Mouse (Mus musculus) kidney, adult 8-10 months (tissue): ENCODE results near the gene Tspan9.
A peak's percentile ranks its signal among the peaks of the same experiment; 100 is the strongest.

ENCODE experiments used
- DNase-seq, 2 experiments: peaks; one replicate each; pipeline ENCODE4 v3.0.0; 2022

Gene Tspan9

DNA sequence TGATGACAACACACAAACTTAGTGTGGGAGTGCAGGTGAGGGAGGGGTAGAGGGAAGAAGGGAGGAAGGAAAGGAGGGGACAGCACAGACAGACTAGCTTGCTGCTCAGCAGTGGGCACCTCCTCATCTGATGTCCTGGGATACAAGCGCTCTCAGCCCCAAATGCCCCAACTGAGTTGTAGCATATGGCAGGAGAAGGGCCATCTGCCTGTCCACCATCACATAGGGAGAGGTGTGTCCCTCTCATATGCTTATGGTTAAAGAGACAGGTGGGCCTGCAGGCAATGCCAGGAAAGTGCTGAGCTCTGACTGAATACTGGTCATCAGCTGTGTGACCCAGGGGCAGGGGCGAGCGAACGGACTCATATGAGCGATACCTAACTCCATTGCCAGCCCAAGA, 163.6 kb downstream of the Tspan9 start:
- no peak for DNase-seq

DNA sequence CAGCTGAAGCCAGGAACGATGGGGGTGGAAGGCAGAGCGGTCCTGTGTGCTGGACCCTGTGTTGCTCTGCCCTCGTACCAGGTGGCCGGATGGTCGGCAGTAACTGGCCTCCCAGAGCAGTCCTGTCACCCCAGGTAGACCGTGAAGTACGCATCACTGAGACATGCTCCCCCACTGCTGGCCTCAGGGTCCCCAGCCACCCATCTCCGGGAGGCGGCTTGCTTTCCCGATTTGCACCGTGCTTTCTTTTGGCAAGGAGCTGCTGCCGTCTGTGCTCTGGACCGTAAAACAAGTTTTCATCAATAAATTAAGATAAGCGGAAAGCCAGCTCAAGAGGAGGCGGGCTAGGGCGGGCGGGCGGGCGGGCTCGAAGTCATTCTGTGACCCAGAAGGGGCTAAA, 164.5 kb downstream of the Tspan9 start:
- no peak for DNase-seq

DNA sequence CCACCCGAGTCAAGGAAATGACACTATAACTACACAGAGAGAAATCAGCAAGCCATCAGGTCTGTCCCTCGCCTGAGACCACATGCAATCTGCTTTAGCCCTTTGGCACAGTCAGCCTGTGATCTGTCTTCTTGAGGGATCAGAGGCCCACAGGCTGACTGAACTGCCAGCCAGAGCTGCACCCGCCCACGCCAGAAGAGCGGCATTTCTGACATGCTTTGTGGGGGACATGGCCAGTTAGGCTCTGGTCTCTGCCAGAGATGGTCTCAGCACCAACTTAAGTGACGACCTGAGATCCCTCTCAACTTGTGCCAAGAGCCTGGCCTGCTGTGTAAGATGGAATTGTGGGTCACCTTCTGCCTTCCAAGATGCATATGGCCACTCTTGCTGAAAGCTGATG, 166.7 kb downstream of the Tspan9 start:
- DNase-seq: no peak

DNA sequence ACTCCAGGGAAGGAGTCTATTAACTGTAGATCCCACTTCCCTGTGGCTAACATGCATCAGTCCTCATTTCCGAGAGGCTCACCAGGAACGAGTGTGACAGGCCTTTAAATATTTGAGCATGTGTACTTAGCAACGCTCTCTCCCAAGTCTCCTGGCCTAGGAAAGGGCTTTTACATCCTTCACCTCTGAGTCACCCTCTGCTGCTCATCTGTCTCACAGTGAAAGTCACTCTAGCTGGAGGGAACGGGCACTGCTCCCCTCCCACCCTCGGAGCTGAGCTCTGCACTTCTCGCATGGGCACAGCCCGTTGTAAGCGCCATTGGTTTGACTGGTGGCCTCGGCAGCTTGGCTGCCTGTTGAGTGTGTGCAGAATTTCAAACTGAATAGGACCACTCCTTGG, 169.4 kb downstream of the Tspan9 start:
- no peak for DNase-seq

DNA sequence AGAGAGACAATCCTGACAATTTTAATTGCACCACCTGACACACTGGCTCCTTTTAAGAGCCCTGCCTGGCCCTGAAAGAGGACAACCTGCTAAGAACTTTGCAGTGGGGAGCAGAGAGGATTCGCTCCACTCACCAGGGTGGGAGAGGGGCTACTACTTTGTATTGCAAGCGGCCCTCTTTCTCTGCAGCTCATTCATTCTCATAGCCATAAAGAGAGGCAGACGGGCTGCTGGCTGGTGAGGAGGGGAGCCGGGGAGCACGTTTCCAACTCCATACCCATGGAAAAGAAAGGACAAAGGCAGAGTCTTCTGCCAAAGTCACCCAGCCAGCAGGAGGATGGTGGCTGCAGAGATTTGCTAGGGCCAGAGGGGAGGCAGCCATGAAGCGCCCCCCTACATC, 169.8 kb downstream of the Tspan9 start:
- no peak for DNase-seq

DNA sequence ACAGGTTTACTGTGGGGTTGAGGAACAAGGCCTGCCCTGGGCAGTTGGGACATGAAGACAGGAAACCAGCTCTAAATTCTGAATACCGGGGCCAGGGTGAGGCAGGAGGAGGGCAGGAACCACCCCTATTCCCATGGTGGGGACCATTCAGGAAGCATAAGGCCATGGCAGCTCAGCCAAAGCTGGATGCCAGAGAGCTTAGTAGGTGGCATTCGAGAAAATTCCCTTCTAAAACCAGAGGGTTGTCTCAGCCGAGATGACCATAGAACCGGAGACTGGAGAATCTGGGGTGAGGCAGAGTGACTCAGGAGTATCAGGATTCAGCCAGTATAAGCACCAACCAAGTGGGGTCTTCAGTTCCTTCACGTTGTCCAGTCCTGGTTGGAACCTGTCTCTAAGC, 171.5 kb downstream of the Tspan9 start:
- DNase-seq: no peak

DNA sequence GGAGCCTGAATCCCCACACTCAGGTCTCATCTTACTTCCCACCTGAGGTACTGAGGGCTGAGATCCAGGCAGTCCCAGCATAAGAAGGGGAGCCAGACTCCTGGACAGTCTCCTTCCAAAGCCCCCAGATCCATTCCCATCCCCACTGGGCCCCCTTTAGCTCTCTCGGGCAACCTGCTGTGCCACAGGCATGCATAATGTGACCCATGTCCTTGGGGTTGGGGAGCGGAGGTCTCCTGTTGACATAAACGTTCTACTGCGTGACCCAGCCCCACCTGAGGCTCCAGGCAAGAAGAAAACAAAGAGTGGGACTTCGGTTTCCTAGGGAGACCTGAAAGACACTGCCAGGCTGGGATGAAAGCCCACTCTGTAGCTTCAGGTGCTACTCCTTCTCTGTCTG, 172.5 kb downstream of the Tspan9 start:
- DNase-seq: no peak

DNA sequence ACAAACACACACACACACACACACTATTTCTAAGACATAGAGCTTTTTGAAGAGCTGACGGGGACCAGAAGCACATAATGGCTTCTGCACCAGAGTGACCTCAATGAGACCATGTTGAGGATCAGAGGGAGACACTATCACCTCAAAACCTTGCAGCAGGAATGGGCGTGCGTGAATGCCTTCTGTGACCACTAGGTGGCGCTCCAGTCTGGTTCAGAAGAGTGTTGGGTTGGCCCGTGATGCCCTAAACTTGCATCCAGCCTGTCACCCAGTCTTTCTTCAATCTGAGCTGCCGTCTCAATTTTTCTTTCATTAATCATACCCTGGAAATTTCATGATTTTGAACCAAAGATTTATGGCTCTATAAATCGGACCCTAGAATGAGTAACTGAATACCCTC, 173.3 kb downstream of the Tspan9 start:
- DNase-seq: peak; percentile 55 to 80

DNA sequence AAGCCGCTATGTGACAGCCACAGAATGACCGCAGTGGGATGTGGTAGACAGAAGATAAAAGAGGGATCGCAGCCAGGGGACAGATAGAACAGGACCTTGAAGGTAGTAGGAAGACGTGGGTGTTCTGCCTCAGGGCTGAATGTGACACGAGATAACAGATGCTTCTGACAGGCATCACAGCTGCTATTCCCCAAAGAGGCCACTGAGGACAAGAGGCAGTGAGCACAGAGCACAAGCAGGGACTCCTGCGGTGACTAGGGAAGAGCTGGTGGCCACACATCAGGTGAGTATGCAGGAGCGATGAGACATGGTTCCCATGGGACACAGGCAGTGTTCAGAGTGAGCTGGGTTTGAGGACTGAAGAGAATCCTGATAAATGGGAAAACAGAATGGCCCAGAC, 173.7 kb downstream of the Tspan9 start:
- DNase-seq: no peak

DNA sequence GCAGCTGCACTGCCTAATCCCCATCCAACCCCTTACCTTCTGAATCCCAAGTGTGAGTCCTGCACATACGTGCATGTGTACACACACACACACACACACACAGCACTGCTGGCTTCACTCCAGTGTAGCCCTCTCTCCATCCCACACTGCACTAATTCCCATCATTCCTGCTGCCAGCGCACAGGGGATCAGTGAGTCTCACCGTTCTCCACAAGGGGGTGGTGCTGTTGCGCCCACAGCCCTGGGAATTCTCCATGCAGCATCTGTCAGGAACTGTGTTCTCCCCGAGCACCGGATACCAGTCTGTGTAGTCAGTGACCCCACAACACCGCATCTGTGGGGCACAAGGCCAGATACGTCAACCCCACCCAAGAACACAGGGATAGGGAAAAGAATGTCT, 177.9 kb downstream of the Tspan9 start:
- no peak for DNase-seq

DNA sequence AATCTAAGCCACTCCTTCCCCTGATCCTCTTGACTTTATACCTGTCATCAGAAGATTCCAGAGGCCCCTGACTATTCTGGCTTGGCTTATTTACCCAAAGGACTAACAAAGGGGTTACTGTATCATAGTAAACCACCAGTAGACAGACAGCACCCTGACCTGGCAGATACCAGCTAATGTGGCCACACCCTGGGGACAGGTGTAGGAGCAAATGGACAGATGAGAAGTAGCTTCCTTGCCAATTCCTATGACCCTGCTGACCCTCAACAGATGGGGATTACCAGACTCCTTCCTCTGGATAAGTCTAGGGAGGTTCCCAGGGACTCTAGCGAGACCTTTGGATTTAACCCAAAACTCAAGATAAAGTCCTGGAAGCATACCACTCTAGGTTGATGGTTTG, 183.2 kb downstream of the Tspan9 start:
- no peak for DNase-seq

DNA sequence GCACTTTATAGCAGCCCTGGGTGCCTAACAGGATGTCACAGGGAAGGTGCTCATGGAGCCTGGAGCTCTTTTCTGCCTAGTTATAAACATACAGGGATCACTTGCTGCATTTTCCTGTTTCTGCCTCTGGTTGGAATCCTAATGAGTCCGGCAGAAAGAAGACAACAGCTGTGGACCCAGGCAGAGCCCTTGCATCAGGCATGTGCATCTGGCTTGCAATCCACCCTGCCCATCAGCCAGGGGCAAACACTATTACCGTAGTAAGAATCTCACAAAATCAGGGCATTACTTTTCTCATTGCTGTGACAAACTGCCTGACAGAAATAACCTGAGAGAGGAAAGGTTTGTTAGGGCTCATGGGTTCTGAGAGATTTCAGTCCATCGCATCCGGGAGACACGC, 187.2 kb downstream of the Tspan9 start:
- DNase-seq: no peak

DNA sequence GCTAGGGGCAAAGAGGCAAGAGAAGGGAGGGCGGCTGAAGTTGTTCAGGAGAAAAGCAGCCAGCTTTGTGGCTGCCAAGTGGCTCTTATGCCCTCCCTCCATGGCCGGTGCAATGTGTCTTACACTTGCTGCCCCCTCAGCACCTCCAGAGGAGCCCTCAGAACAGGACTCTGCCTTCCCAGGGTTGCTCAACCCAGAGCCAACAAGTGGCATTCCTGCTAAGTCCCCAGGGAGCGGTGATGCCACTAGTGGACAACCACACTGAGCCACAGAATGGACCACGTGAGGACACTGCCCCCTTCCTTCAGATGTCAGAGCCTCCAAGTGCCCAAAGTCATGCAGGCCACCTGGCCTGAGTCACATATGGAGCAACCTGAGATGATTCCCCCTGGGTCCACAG, 190.3 kb downstream of the Tspan9 start:
- DNase-seq: no peak

DNA sequence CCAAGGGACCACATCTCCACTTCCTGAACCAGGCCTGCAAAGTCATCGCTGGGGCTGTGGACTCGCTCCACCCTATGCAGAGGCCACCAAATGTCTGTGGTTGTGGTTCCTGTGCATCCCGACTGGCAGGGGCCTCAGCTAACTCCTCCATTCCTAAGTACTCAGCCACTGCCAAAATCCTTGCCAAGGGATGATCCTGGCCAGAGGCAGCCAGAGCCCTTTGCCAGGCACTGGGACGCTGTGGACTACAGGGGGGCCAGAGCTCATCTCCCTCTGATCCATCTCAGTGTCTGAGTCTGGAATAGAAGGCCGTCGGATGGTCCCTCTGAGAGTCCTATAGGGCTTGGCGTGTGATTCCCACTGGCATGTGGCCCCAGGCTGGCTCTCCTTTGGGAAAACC, 193.5 kb downstream of the Tspan9 start:
- no peak for DNase-seq

DNA sequence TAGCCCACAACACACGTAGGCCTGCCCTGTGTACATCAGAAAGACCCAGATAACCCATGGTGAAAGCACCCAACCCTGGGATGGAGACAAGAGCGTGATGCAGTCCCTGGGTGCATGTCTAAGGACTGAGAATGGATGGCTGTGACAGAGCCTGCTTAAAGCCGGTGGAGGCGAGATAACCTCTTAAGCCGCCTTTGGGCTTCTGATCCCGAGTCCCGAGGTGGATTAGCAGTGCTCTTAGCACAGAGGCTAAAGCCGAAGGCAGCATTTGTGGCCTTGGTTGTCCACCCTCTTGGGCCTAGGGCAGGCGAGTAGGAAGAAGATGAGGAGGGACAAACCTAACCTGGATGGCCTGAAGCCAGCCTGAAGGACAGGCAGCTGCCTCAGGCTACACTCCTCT, 194.7 kb downstream of the Tspan9 start:
- no peak for DNase-seq

DNA sequence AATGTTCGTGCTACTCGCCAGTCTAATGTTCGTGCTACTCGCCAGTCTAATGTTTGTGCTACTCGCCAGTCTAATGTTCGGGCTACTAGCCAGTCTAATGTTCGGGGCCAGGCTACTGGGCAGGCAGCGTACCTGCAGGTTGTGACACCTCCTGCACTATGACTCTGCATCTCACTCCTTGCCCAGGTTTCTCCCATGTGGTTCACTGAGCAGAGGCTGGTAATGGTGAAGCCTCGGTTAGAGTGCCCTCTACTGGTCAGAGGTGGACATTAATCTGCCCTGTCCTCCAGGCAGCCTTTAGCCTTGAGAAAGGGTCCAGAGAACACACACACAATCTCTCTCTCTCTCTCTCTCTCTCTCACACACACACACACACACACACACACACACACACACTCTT, 197.7 kb downstream of the Tspan9 start:
- DNase-seq: peak; percentile 47 to 67

DNA sequence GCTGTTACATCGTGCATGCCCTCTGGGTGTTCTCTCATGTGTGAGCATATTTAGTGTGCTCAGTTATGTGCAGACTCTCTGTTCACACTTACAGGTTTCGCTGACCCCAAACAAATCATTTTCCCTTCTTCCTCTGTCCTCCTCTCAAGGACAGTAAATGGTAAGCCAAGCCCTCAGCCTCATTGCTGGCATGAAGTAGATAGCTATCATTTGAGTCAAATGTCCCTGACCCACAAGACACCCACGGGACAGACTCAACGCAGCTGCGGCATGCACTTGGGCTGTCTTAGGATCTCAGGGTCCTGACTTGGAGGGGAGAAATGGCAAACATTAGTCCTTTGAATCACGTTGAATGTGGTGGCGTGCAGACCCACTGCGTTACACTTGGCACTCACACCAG, 201.0 kb downstream of the Tspan9 start:
- DNase-seq: no peak

DNA sequence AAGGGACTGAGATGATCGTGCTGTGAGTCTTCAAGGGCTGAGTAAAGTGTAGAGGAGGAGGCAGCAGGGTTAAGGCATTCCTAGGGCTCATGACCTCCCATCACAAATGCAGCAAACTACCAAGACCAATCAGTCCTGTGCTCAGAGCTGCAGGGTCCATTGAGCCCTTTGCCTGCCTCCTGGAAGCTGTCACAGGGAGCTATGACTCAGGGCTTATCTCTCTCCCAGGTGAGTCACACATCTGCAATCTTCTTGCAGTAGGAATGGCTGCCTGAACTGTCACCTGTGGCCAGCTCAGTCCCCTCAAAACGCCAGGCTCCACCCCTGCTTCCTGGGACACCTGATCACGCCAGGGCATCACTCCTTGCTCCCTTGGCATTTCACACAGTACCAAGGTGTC, 208.3 kb downstream of the Tspan9 start:
- no peak for DNase-seq

DNA sequence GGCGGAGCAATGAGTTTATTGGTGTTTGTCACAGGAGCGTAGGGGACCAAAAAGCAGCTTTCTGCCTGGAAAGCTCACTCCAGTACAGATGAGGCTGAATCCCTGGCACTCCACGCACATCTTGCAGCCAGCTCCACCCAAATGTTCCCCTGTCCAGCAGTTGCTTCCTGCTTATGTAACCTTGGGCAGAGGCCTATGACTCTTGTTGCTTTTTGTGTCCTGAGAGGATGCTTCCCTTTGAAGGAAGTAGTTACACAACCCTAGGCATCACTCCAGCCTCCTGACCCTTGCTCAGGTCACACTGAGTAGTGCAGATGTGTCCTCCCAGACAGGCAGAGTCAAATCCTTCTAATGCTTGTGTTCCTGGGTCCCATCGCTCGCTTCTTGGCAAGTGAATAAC, 209.6 kb downstream of the Tspan9 start:
- peak in 1 of 2 experiments; percentile 8 for DNase-seq

DNA sequence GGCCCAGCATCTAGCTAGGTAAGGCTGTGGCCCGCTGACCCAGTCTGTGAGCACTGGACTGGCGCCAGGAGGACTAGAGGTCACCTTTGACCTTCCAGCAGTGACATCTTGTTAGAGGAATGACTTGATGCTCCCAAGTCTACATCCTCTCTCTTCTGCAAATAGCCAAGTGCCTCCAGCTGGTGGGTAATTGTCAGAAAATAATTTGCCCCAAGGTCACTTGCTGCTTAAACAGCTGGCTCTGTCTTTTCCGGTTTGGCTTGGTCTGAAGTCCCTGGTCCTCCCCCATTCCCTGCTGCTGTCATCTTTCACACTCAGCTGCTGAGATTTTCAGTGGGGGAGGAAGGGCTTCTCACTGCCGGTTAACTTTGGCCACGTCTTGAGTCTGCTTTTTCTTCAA, 210.7 kb downstream of the Tspan9 start:
- peak; percentile 11 to 32 for DNase-seq

DNA sequence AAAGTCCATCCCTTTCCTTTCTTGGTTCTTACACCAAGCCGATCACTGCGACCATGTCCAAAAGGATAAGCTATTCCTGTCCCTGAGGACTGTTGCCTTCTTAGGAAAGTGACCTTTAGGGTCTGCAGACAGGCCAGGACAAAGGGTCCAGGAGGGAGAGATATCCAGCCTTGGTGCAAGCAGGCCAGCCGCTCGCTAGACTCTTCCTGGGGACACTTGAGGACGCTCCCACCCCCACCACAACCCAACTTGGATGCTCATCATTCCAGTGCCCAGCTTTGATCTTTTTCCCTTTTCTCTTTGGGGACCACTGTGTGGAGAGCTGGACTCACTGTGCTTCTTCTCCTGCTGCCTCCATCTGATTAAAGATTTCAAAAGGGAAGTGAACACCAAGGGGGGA, 214.7 kb downstream of the Tspan9 start:
- no peak for DNase-seq

DNA sequence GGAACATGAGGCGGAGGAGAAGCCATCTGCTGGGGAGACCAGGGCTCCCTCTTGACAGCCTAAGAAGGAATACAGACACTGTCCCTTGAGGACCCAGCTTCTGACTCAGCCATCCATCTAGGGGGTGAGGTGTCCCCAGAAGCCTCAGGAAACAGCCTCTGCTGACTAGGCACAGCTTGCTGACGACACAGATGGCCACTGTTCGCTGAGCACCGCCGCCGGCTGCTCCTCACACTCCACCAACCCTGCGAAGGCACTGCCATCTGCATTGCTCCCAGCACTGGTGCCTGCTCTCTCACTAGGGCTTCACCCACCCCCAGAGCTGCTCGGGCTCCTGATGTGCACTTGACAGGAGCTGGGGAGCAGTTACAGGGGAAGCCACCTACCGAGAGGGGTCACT, 217.5 kb downstream of the Tspan9 start:
- DNase-seq: no peak

DNA sequence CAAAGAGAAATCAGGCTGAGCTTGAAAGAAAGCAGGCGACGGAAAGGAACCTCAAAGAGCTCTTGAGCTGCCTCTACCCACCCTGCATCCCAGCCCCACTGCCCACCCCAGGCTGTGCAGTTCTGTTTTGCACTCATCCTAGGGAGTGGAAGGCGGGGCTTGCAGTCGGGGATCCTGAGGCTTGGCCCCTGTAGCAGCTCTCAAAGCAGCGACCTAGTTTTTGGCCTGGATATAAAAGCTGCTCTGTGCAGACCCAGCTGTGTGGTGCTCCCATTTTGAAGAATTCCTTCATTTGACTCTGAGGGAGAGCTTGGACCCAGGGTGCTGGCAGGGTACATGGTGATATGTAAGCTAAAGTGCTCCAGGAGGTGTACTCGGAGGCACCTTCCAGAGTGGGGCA, 218.6 kb downstream of the Tspan9 start:
- DNase-seq: no peak

DNA sequence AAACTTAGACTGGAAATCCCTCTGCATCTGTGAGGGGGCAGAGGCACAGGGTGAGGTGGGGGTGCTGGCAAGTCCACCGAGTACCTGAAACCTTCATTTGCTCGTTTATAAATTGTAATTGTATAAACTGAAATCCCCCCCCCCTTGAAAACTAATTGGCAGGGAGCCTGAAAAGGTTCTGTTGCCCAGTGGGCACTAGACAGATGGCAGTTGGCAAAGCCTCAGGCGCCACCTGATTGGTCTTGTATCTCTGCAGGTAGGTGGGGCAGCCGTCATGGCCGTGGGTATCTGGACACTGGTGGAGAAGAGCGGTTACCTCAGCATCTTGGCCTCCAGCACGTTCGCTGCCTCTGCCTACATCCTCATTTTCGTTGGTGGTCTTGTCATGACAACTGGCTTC, 220.1 kb downstream of the Tspan9 start:
- no peak for DNase-seq

DNA sequence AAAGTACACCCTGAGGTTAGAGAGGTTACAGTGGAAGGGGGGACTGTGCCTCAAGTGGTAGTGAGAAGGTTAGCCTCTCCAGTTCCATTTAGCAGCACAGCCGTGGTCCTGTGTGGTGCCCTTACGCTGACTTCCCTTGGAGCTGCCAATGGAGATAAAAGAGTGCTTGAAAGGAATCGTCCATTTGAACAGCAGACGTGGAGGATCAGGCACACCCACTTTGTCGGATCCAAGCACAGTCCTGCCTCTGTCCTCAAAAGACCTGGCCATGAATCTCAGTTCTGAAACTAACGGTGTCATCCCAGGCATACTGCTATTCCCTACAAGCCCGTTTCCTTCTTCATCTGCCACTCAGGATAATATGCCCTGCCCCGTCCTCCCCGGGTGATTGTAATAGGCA, 221.4 kb downstream of the Tspan9 start:
- no peak for DNase-seq

DNA sequence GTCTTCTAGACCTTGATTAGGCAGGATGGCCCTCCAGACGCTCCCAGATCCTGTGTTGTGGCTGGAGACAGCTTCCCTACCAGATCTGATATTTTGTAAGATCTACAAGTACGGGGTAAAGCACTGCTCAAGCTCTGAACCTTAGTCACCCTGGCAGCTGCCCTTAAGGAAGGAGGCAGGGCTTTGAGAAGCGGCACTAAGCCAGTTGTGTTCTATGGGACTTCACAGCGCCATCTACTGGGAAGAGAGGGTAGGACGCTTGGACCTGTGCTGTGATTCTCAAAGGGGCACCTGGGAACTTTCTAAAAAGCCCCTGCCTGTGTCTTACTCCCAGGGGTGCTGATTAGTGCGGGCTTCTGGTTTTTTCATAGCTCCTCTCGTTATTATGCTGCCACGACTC, 222.7 kb downstream of the Tspan9 start:
- peak; percentile 48 to 80 for DNase-seq
